Mouse (Mus musculus): ENCODE results near the gene Stx12.
"Not testable (repeated sequence)": the region's sequence is repeated elsewhere in the genome, so short reads cannot be mapped to it uniquely, and the experiment has no call there.

Gene Stx12

DNA sequence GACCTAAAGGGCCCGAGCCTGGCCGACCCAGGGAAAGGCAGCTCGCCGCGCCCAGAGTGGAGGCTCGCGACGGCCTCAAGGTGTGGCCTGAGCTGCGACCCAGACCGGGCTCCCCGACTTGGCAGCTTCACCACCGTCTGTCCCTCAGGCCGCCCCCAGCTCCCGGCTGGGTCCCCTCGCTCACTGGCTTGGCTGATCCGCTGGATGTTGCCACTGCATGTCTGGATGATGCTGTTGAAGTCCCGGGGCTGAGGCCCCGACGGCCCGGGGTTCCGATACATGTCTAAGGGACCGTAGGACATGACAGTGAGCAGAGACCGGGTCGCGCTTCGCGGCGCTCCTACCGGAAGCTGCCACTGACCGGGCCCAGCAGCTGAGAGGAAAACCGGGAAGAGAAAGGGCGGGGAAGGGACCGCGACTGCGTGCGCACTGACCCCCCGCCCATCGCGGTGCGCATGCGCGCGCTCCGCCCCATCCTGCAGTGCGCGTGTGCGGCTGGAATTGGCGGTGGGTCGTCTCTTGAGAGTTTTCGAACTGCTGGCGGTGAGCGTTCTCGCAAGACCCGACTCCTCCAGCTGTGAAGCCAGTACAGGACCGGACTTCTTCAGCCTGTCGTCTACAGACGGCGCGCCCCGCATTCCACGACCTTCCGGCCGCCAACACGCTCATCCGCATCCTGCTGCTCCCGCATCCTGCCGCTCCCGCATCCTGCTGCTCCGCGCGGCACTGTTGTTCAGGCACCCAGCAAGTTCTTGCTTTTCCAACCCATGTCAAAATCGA lies at the start of gene Stx12:
Stx12 (minus strand) TSS at position 446 of the 780 bp plus-strand sequence.
- peak; percentile 93 to 95 for DNase-seq

- DNase-seq: no peak
These were observed 48.6 kb upstream of the Stx12 start for GRCm38 (mm10) chr4:132932752-132933404.

DNA sequence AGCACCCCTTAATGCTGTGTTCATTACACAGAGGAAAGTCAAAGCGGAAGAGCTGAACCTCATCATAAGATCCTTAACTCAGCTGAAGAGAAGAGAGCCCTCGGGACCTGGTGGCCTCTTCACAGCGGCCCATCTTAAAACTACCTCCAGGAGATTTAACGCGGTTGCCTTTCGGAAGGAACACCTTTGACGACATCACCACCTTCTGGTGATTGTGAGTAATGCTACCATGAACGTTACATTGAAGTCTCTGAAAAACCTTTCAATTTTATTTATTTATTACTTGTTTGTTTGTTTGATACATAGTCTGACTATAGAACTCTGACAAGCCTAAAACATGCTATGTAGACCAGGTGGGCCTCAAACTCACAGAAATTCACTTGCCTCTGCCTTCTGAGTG lies 46.5 kb upstream of the Stx12 start:
- DNase-seq: peak in 1 of 2 experiments; percentile 67

DNA sequence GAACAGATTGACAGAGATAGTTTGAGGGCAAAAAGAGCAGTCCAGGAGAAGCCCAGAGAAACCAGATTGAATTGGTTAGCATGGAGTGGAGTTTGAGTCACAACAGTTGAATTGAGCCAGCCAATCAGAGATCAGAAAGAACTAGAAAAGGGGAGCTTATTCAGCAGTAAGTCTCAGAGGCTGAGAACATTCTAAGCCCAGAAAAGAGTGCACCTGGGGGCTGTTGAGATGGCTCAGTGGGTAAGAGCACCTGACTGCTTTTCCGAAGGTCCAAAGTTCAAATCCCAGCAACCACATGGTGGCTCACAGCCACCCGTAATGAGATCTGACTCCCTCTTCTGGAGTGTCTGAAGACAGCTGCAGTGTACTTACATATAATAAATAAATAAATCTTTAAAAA lies 42.2 kb upstream of the Stx12 start:
- DNase-seq: not testable (repeated sequence)

- DNase-seq: peak; percentile 100
These were observed 38.3 kb upstream of the Stx12 start, which contains the start of gene Fam76a for GRCm38 (mm10) chr4:132922558-132923008. Gene Fam76a, minus strand, starts transcription at chr4:132922558.

GRCm38 (mm10) chr4:132922061-132922530 lies 37.8 kb upstream of the Stx12 start:
- DNase-seq: no peak

DNA sequence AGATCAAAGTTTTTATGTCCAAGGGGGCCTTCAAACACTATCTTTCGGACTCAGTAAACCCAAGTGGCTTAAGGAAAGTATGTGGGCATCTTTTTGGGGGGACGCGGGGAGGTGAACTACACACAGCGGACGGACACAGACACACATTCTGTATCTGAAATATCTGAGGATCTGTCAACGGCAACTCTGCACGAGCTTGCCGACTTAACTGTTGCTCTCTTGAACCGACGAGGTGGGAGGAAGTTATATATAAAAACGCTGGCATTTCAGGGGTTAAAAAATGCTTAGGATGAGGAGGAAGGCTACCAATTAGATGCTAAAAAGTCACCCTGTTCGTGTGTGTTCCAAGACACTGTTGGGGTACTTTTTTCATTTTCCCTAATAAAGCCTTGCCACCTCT lies 37.2 kb upstream of the Stx12 start:
- no peak for DNase-seq

GRCm38 (mm10) chr4:132920171-132920570 lies 35.9 kb upstream of the Stx12 start:
- no peak for DNase-seq

DNA sequence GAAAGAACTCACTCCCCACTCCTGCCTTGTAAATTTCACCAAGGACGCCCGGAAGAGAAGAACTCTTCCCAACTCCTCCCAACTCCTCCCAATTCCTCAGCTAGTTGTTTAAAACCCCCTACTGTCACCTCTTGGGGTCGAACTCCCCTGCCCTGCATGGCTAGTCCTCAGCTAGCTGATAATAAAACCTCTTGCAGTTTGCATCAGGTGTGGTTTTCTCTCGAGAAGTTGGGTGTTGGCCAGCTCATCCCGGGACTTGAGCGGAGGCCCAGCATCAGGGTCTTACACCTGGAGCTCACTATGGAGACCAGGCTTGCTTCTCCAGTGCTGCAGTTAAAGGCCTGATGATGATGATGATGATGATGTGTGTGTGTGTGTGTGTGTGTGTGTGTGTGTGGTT lies 34.2 kb upstream of the Stx12 start:
- not testable (repeated sequence) for DNase-seq

DNA sequence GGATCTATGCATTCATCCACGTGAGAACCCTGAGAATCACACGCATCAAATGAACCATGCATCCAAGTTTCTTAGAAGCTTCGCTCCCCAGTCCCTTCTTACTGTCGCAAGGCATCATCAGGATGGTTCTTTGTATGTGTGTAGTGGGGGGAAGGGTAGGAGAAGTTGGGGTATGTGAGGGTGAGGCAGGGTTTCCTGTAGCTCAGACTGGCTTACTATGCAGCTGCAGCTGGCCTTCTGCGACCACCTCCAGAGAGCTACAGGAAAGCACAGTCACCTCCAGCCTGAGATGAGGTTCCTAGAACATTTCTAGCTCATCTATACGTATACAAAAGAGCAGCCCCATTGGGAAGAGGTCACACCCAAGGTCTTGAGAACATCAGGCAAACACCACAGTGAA lies 27.8 kb upstream of the Stx12 start:
- DNase-seq: no peak

DNA sequence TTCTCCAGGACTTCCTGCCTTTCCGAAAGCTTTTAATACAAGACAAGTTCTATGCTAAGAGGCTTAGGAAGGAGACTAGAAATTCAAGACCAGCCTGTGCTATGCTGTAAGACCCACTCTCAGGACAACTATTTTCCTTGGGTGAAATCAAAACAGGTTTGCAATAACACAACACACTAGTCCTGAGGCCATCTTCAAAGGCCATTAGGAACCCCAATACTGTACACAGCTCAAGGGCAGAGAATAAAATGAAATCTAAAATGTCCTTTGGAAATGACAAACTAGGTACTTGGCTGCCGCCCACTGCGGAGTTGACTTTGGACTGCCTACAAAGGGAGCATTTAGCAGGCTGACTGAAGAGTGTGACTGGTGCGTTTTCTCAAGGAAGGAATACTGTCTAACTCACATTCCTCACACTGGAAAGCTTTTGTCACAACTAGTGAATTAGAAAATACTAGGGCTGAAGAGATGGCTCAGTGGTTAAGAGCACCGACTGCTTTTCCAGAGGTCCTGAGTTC lies 21.6 kb upstream of the Stx12 start:
- DNase-seq: no peak

DNA sequence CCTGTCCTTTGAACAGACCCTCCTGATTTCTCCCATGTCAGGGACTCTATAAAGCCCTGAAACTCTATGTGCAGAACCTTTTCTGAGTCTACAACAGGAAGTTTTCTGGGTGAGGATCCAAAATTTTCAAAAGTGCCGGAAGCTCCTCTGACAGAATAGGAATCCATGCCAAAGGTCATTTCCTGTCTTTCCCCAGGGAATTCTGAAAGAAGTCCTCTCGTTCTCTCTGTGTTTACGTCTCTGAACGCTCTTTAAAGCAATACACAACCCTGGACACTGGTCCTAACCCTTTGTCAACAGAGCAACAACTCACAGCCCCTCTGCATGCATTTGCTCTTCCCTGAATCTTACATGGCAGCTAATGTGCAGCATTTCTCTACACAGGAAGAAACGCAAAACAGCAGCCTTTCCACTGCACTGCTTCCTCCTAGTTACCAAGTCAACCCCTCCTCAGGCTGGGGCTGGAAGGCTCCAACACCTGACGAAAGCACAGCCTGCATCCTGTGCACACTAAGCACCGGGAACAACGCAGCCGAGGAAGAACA lies 20.5 kb upstream of the Stx12 start:
- DNase-seq: peak; percentile 27 to 44

DNA sequence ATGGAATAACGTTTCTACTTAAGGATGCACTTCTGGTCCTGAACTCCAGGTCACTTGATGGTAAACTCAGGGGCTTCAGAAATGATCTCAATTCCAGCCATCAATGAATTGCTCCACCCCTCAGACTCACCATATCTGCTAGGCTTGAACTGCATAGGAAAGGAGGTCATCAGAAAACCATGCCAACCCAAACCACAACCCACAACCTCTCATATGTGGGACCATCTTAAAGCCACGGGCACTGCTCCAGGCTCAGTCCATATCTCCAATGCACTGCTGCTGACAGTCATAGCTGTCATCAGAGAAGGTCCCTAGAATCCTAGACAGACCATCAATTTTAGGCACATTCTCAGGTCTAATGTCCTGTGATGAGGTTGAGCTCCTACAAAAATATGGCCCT lies 19.8 kb upstream of the Stx12 start:
- no peak for DNase-seq

- DNase-seq: no peak
These were observed 13.9 kb upstream of the Stx12 start for GRCm38 (mm10) chr4:132898197-132898596.

GRCm38 (mm10) chr4:132894402-132894801 lies 10.1 kb upstream of the Stx12 start:
- DNase-seq: no peak

GRCm38 (mm10) chr4:132884844-132885374 lies 600 bp upstream of the Stx12 start:
- peak in 1 of 2 experiments; percentile 35 for DNase-seq

- no peak for DNase-seq
These were observed 697 bp downstream of the Stx12 start for GRCm38 (mm10) chr4:132883561-132884063.

- DNase-seq: no peak
These were observed 9.8 kb downstream of the Stx12 start for GRCm38 (mm10) chr4:132874363-132875097.

DNA sequence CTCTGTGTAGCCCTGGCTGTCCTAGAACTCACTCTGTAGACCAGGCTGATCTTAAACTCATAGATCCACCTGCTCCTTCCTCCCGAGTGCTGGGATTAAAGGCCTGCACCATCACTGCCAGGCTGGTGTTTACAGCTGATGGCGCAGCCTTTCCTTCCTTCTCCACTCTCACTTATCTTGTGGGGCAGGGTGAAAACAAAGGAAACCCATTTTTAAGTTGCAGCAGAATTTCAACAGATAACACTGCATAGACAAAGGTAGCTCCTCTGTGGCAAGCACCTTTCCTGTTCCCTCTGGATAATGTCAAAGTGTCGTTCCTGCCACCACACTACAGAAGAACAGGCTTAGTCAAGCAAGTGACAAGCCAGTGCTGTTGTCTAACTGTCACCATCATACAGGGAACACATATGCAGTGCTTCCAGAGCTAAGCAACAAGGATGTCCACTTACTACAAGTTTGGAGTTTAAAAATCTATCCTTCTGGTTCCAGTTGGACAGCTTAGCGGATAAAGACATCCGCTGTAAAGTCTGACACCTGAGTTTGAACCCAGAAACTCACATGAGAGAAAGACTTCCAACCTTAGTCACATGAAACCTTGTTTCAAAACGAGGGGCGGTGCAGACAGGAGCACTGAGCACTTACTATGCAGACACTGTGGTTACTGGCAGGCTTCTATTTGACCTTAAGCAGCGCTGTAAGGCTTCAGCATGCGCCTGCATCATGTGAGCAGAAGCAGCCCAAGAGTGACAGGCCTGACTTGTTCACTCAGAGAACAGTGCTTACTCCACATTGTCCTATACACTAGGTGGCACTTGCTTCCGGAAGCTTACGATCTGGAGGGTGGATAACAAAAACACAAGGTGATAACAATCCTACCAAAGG lies 10.6 kb downstream of the Stx12 start:
- DNase-seq: peak; percentile 8 to 41

DNA sequence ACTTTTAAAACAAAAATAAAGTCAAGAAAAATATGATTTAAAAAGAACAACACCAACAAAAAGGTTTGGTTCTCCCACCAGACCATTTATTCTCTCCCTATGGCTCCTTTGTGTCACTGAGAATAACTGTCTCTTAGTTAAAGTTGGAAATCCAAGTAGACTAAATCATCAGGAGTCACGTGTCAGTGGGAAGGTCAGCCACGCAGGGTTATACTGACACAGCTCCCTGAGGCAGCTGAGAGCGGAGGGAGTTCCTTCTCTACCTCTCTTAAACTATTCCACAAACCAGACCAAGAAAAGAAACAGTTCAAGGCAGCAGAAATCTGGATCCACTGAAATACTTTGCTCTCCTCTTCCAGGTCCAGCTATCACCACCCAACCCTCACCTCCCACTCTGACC lies 13.2 kb downstream of the Stx12 start:
- no peak for DNase-seq

GRCm38 (mm10) chr4:132864856-132865255 lies 19.5 kb downstream of the Stx12 start:
- DNase-seq: no peak
